Mouse (Mus musculus): ENCODE measurements around the gene Zbtb20. TPM values are rescaled to one million over a fixed set of nuclear protein-coding genes. Genes with fewer than 3 reads are reported as not detected.

Zbtb20 gene
- 42.0 and 47.6 TPM in 2 replicates for polyA plus RNA-seq (2015; fragmentation: Nextera tagmentation; extraction: Ambion mirVana)

- no peak for ATAC-seq (replicated peaks; ENCODE audit: insufficient number of reproducible peaks, insufficient read depth, low FRiP score, low read depth)
- H3K4me1 ChIP-seq (replicated peaks), result no peaks in the 10 kb centered on the region
- no peaks in the 10 kb centered on the region for H3K36me3 ChIP-seq
- H3K9me3 ChIP-seq (replicated peaks), result no peaks in the 10 kb centered on the region
- 0% methylated on average over 5 of the region's 8 CpGs for WGBS
- H3K4me3 ChIP-seq, result peak within 1 kb of the TSS; percentile 89
- H3K9ac ChIP-seq, result peak within 1 kb of the TSS; percentile 86
- H3K27ac ChIP-seq, result peak within 1 kb of the TSS; percentile 100
- peak within 1 kb of the TSS; percentile 69 for H3K4me2 ChIP-seq
- no peaks in the 10 kb centered on the region for H3K27me3 ChIP-seq
These were observed at the start of gene Zbtb20 for GRCm38 (mm10) chr16:42875852-42875980. Gene Zbtb20 (plus strand): TSS chr16:42875881.

DNA sequence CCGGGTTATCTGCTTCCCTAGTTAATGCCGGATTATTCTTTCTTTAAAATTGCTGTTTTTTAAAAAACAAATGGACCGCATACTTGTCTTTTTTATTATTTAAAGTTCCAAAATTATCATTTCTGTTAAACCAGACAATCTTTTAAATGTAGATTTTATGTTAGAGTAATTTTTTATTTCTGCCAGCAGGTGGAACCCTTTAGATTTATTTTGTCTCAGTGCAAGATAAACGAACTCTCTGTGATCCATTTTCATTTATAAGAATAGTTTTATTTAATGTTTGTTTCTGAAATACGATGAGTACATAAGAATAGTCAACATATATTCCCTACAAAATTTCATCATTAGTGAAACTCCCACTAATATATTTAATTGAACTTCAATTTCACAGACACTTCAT is 39.7 kb upstream of the Zbtb20 start:
- no peak overlapping the region for H3K27ac ChIP-seq
- WGBS, result 64% methylated on average over 5 of the region's 5 CpGs
- H3K36me3 ChIP-seq, result no peaks in the 10 kb centered on the region
- H3K4me3 ChIP-seq, result no peak overlapping the region
- H3K4me1 ChIP-seq (replicated peaks), result no peaks in the 10 kb centered on the region
- ATAC-seq (replicated peaks; ENCODE audit: insufficient number of reproducible peaks, insufficient read depth, low FRiP score, low read depth), result no peak
- no peak overlapping the region for H3K9ac ChIP-seq
- no peaks in the 10 kb centered on the region for H3K9me3 ChIP-seq (replicated peaks)
- H3K27me3 ChIP-seq, result no peaks in the 10 kb centered on the region
- H3K4me2 ChIP-seq, result no peak overlapping the region

DNA sequence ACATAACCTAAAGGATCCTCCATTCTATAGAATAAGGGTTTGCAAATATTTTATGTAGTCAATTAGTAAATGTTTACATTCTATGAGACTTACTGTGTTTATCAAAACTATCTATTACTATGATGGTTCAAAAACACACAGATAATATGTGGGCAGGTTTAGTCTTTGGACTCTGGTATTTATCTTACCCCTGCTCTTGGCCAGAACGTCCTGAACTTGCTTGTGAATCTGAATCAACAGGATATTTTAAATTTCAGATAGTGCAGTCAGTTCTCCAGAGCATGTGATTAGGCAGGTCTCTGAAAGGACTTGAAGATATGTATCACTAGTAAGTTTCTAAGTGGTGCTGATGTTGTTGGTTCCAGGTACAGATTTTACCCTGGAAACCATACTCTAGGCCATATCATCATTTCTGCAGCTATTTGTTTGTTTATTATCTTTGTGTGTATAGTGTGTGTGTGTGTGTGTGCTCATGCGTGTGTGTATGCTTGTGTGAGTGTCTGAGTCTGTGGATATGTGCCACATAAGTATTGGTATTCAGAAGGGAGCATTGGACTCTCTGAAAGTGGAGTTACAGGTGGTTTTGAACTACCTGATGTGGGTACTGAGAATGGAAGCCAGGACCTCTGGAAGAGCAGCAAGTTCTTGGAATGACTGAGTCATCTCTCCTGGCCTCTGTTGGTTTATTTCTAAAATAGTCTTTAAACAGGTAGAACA is 39.1 kb upstream of the Zbtb20 start:
- ATAC-seq (replicated peaks; ENCODE audit: insufficient number of reproducible peaks, insufficient read depth, low FRiP score, low read depth), result no peak
- WGBS, result 56% methylated on average over 2 of the region's 2 CpGs

DNA sequence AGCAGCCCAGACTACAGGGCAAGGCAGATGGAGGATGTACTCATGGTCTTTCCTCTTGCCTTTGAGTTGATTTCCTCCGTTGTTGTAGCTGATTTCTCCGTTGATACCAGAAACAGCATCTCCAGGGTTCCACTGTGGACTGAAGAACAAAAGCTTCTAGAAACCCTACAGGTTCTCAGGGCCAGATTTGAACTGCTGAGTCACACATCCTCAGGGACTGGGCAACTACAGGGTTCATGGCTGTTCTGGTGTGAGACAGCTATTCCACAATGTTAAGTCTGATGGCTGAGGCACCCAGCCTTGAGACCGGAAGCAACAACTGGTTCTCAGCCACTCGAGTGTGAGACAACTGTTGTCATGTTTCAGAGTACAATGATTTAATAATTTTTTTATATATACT is 37.5 kb upstream of the Zbtb20 start:
- no peak for ATAC-seq (replicated peaks; ENCODE audit: insufficient number of reproducible peaks, insufficient read depth, low FRiP score, low read depth)
- no peaks in the 10 kb centered on the region for H3K9me3 ChIP-seq (replicated peaks)
- no peaks in the 10 kb centered on the region for H3K27me3 ChIP-seq
- H3K4me2 ChIP-seq, result no peak overlapping the region
- no peak overlapping the region for H3K27ac ChIP-seq
- WGBS, result 86% methylated on average over 4 of the region's 4 CpGs
- H3K4me1 ChIP-seq (replicated peaks), result no peaks in the 10 kb centered on the region
- no peak overlapping the region for H3K4me3 ChIP-seq
- H3K9ac ChIP-seq, result no peak overlapping the region
- no peaks in the 10 kb centered on the region for H3K36me3 ChIP-seq

More for the DNA sequence above, 39.1 kb upstream of the Zbtb20 start:
- H3K4me2 ChIP-seq, result no peak overlapping the region
- H3K9ac ChIP-seq, result no peak overlapping the region
- H3K4me1 ChIP-seq (replicated peaks), result no peaks in the 10 kb centered on the region
- no peaks in the 10 kb centered on the region for H3K9me3 ChIP-seq (replicated peaks)
- H3K36me3 ChIP-seq, result no peaks in the 10 kb centered on the region
- no peak overlapping the region for H3K4me3 ChIP-seq
- H3K27ac ChIP-seq, result no peak overlapping the region
- H3K27me3 ChIP-seq, result no peaks in the 10 kb centered on the region

DNA sequence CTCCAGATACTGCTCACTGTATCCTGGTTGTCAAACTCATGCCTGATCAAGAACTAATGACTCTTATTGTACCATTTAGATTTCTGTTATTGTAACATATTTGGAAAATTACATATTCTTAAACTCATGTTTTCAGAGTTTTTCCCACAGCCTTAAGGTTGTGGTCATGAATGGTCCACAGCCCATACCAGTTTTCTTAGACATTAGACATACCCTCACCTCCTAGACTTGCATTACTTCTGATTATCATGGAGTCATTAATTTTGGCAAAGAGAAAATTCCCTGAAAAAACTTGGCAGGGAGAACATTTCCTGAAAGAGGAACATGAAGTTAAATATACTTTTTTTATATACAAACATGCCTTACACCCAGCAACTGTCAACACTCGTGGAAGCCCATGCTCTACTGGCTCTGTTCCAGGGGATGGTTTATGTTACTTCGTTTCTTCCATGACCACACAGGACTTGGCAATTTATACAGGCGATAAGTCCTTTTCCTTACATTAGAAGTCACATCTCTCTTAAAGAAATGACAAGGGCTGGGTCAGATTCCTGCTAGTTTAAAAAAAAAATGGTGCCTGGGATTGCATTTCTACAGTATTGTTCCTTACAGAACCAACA is 18.0 kb upstream of the Zbtb20 start:
- WGBS, result 49% methylated on average over 3 of the region's 3 CpGs
- H3K36me3 ChIP-seq, result no peaks in the 10 kb centered on the region
- no peaks in the 10 kb centered on the region for H3K27me3 ChIP-seq
- H3K9me3 ChIP-seq (replicated peaks), result no peaks in the 10 kb centered on the region; the same call in 1 of the 2 replicates
- H3K9ac ChIP-seq, result no peak overlapping the region
- no peak overlapping the region for H3K4me2 ChIP-seq
- no peak overlapping the region for H3K27ac ChIP-seq
- no peaks in the 10 kb centered on the region for H3K4me1 ChIP-seq (replicated peaks)
- no peak for ATAC-seq (replicated peaks; ENCODE audit: insufficient number of reproducible peaks, insufficient read depth, low FRiP score, low read depth)
- H3K4me3 ChIP-seq, result no peak overlapping the region

DNA sequence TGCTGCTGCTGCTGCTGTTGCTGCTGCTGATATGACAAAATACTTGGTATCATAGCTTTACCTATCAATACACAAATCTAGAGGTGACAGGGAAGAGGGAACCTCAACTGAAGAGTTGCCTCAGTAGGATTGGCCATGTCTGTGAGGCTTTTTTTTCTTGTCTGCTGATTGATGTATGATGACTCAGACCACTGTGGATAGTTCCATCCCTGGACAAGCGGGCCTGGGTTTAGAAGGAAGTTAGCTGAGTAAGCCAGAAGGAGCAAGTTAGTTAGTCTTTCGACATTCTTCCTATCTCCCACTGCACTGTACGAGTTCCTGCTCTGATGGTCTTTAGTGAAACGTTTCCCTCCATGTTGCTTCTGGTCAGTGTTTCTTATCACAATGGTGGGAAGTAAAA is 16.4 kb upstream of the Zbtb20 start:
- Histone ChIP-seq H3K9ac (no peak overlapping the region), H3K4me1 (replicated peaks) (no peaks in the 10 kb centered on the region), H3K27me3 (no peaks in the 10 kb centered on the region), H3K9me3 (replicated peaks) (no peaks in the 10 kb centered on the region; the same call in 1 of the 2 replicates), H3K4me2 (no peak overlapping the region), H3K4me3 (no peak overlapping the region), H3K36me3 (no peaks in the 10 kb centered on the region), H3K27ac (no peak overlapping the region)
- ATAC-seq (replicated peaks; ENCODE audit: insufficient number of reproducible peaks, insufficient read depth, low FRiP score, low read depth), result no peak
- WGBS, result 62% methylated on average over 4 of the region's 4 CpGs

DNA sequence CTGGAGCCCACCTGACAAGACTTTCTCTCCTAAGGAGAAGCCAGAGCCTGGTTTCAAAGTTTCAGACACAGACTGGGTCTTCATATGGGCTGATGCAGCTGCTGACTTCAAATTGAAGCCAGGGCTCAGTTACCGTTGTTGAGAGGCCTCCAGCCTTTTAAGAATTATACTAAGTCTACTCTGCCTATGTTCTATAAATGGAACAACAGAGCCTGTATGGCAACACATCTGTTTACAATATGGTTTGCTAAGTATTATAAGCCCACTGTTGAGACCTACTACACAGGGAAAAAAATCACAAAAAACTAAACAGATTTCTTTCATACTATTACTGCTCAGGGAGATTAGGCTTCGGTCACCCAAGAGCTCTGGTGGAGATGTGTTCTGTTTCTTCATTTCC is 12.4 kb upstream of the Zbtb20 start:
- no peaks in the 10 kb centered on the region for H3K27me3 ChIP-seq
- H3K4me2 ChIP-seq, result no peak overlapping the region
- no peaks in the 10 kb centered on the region for H3K36me3 ChIP-seq
- no peaks in the 10 kb centered on the region for H3K9me3 ChIP-seq (replicated peaks)
- no peak for ATAC-seq (replicated peaks; ENCODE audit: insufficient number of reproducible peaks, insufficient read depth, low FRiP score, low read depth)
- no peaks in the 10 kb centered on the region for H3K4me1 ChIP-seq (replicated peaks)
- 72% methylated on average over 2 of the region's 2 CpGs for WGBS
- H3K4me3 ChIP-seq, result no peak overlapping the region
- no peak overlapping the region for H3K9ac ChIP-seq
- H3K27ac ChIP-seq, result no peak overlapping the region

DNA sequence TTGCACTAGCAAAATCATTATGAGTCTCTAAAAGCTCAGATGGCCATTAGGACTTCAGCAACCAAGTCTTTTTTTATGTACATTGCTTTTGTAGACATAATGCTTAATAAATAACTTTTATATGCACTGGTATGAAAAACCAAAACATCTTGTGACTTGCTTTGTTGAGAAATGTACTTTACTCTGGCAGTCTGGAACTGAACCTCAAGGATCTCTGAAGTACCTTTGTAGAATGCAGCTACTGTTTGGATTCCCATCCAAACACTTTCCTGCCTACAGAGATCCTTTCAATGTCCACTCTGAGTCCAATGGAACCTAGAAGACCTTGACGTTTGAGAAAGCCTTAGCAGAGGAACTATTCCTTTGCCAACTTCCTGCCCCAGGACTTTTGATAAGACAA is 9.6 kb upstream of the Zbtb20 start:
- Histone ChIP-seq H3K4me3 (no peak overlapping the region), H3K27me3 (no peaks in the 10 kb centered on the region), H3K9me3 (replicated peaks) (no peaks in the 10 kb centered on the region), H3K9ac (no peak overlapping the region), H3K36me3 (no peaks in the 10 kb centered on the region), H3K4me2 (no peak overlapping the region), H3K27ac (no peak overlapping the region), H3K4me1 (replicated peaks) (no peaks in the 10 kb centered on the region)
- no peak for ATAC-seq (replicated peaks; ENCODE audit: insufficient number of reproducible peaks, insufficient read depth, low FRiP score, low read depth)
- 48% methylated on average over 1 of the region's 1 CpGs for WGBS

- H3K9ac ChIP-seq, result no peak overlapping the region
- no peak overlapping the region for H3K4me2 ChIP-seq
- no peak for ATAC-seq (replicated peaks; ENCODE audit: insufficient number of reproducible peaks, insufficient read depth, low FRiP score, low read depth)
- no peaks in the 10 kb centered on the region for H3K4me1 ChIP-seq (replicated peaks)
- no peak overlapping the region for H3K27ac ChIP-seq
- H3K36me3 ChIP-seq, result no peaks in the 10 kb centered on the region
- no peaks in the 10 kb centered on the region for H3K9me3 ChIP-seq (replicated peaks)
- WGBS, result 85% methylated on average over 5 of the region's 5 CpGs
- no peaks in the 10 kb centered on the region for H3K27me3 ChIP-seq
- no peak overlapping the region for H3K4me3 ChIP-seq
These were observed 3.6 kb upstream of the Zbtb20 start for GRCm38 (mm10) chr16:42872101-42872500.

- Histone ChIP-seq H3K4me1 (replicated peaks) (no peaks in the 10 kb centered on the region), H3K27me3 (no peaks in the 10 kb centered on the region), H3K9me3 (replicated peaks) (no peaks in the 10 kb centered on the region), H3K4me2 (no peak overlapping the region; the same call in 1 of the 2 replicates), H3K9ac (no peak overlapping the region), H3K36me3 (no peaks in the 10 kb centered on the region), H3K27ac (peak overlapping the region; percentile 95), H3K4me3 (no peak overlapping the region)
- 67% methylated on average over 3 of the region's 3 CpGs for WGBS
- ATAC-seq (replicated peaks; ENCODE audit: insufficient number of reproducible peaks, insufficient read depth, low FRiP score, low read depth), result no peak
These were observed 1.7 kb upstream of the Zbtb20 start for GRCm38 (mm10) chr16:42873942-42874341.

DNA sequence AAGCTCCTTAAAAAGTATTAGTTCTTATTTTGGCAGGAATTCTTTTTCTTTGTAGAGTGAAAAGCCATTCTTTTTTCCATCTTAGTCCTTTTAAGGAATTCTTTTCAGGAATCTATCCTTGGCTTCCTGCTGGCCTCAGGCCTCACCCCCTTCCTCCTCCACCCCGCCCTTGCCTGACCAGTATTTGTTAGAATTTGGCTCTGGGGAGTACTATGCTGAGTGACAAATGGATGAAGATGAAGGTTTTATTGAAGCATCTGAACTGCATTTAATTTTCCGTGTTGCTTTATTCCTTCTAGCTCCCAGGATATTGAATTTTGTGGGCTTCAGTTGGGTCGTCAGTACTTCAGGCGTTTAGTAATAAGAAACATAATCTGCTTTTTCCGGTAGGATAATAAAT is 1.2 kb upstream of the Zbtb20 start:
- WGBS, result 2% methylated on average over 5 of the region's 5 CpGs

More for the DNA sequence above, 1.2 kb upstream of the Zbtb20 start:
- H3K4me3 ChIP-seq, result peak overlapping the region; percentile 89
- peak overlapping the region; percentile 43 for H3K9ac ChIP-seq
- peak overlapping the region; percentile 56 for H3K4me2 ChIP-seq
- no peaks in the 10 kb centered on the region for H3K27me3 ChIP-seq
- H3K27ac ChIP-seq, result peak overlapping the region; percentile 95
- no peaks in the 10 kb centered on the region for H3K36me3 ChIP-seq
- ATAC-seq (replicated peaks; ENCODE audit: insufficient number of reproducible peaks, insufficient read depth, low FRiP score, low read depth), result no peak
- no peaks in the 10 kb centered on the region for H3K9me3 ChIP-seq (replicated peaks)
- H3K4me1 ChIP-seq (replicated peaks), result no peaks in the 10 kb centered on the region

Measured in heart, embryonic 15.5 days (tissue).